Mouse (Mus musculus) urinary bladder, adult 2 months (tissue): ENCODE measurements around the gene Fcmr. TPM values are rescaled to one million over a fixed set of nuclear protein-coding genes. Genes with fewer than 3 reads are reported as not detected.

ENCODE experiments used
- DNase-seq: peaks from one replicate; pipeline ENCODE4 v3.0.0; 2022; ENCODE audit warnings: low spot score
- polyA plus RNA-seq: library from polyadenylated mRNA; depleted of rRNA; stranded (reverse); fragments of >200 nt; gene quantifications from 2 replicates; pipeline ENCODE4 v1.2.3, GENCODE M21; 2012

The Fcmr gene
- polyA plus RNA-seq, 1 experiment: 1.0 TPM

- DNase-seq: no peak
Observed at GRCm38 (mm10) chr1:130857456-130857855, 8.0 kb upstream of the Fcmr start.

DNA sequence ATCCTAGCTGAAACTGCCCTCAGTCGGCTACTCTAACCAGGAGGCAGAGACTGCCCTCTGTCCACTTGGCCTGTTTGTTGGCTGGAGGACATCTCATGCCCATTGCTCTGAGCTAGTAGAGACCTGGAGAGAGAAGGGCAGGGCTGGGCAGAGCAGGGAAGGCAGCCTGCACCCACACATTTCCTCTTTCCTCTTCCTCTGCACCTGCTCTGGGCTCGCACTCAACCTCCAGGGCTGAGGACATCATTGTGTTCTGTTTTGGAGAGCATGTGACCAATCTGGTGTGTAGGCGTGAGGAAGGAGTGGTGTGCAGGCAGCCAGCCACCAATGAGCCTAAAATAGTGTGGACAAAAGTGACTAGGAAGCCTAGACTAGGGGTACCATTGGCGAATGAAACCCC, 1.2 kb upstream of the Fcmr start:
- no peak for DNase-seq

GRCm38 (mm10) chr1:130864741-130865140, 728 bp upstream of the Fcmr start:
- DNase-seq: no peak

- DNase-seq: no peak
Observed at GRCm38 (mm10) chr1:130872912-130873311, 7.4 kb downstream of the Fcmr start.

DNA sequence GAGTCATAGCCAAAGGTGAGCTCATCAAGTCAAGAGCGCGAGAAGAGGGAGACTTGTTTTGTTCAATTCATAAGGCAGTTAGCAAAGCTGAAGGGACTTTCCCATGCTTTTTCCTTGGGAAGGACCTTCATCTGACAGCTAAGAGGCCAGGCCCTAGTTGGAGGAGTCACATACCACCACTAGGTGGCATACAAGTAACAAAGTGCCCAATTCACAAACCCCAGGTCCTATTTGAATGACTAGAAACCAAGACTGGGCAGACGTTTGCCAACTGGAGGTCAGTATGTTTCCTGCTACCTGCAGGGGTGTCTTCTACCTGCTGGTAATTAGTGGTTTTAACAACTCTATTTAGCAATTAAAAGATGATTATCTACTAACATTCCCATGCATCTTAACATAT, 9.7 kb downstream of the Fcmr start:
- DNase-seq: no peak

DNA sequence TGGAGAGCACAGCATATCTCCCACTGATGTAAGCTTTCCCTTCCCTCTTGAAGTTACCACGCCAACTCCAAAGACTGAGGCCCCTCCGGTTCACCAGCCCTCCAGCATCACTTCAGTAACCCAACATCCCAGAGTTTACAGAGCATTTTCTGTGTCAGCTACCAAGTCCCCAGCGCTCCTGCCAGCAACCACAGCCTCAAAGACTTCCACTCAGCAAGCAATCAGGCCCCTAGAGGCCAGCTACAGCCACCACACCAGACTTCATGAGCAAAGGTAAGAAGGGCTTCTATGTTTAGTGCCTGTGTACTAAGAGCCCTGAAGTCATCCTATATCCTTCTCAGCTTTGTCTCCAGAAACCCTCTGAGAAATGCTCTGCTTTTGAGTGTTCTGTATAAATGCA, 10.4 kb downstream of the Fcmr start:
- no peak for DNase-seq

GRCm38 (mm10) chr1:130876931-130877509, 11.6 kb downstream of the Fcmr start:
- no peak for DNase-seq

GRCm38 (mm10) chr1:130877889-130878614, 12.6 kb downstream of the Fcmr start:
- peak; percentile 29 for DNase-seq

GRCm38 (mm10) chr1:130879927-130880326, 14.5 kb downstream of the Fcmr start:
- DNase-seq: no peak

DNA sequence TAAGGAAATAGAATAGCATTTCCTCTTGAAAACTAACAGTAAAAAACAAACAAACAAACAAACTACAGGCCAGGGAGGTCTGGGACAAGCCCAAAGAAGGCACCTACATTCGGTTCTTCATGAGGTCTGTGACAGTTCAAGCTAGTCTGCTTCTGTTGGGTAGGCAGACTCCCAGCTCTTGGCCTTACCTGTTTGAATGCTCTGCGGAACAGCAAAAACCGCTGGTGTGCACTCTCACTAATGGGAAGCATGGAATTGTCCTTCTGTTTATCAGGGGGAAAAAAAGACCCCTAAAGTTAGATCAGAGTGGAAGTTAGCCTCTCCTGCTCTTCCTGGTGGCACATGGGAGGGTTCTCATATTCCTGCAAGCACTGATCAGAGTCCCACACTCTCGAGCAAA, 17.7 kb downstream of the Fcmr start:
- no peak for DNase-seq

GRCm38 (mm10) chr1:130887354-130887753, 21.9 kb downstream of the Fcmr start, which contains the start of gene Il24:
TSS of gene Il24 (minus strand) at chr1:130887454.
- no peak for DNase-seq

GRCm38 (mm10) chr1:130892446-130892845, 27.0 kb downstream of the Fcmr start:
- DNase-seq: no peak

DNA sequence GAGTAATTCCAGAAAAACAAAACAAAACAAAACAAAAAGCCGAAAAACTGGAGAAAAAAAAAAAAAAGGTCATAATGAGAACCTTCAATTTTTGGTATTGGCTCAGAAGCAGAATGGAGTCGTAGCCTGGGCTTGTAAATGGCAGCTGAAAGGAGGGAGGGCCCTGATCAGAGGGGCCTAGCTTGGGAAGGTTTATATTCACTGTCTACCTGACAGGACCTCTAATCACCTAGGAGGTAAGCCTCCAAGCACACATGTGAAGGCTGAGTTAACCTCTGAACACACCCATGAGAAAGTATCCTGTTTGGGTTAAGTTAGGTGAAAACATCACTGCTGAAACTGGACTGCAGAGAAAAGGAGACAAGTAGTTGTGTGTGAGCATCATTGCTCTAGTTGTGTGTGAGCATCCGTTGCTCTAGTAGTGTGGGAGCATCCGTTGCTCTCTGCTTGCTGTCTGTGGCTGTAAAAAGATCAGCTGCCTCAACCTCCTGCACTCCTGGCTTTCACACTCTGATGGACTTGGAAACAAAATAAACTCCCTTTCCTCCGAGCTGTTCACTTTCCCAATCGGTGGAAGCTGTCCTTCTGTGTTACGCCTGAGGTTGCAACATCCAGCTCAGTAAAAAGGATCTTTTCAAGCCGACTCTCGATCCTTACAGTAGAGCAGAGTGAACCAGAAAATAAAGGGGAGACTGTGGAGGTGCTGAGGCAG, 28.0 kb downstream of the Fcmr start:
- DNase-seq: no peak

- DNase-seq: no peak
Observed at GRCm38 (mm10) chr1:130894468-130894867, 29.0 kb downstream of the Fcmr start.

- no peak for DNase-seq
Observed at GRCm38 (mm10) chr1:130902505-130902904, 37.0 kb downstream of the Fcmr start.

DNA sequence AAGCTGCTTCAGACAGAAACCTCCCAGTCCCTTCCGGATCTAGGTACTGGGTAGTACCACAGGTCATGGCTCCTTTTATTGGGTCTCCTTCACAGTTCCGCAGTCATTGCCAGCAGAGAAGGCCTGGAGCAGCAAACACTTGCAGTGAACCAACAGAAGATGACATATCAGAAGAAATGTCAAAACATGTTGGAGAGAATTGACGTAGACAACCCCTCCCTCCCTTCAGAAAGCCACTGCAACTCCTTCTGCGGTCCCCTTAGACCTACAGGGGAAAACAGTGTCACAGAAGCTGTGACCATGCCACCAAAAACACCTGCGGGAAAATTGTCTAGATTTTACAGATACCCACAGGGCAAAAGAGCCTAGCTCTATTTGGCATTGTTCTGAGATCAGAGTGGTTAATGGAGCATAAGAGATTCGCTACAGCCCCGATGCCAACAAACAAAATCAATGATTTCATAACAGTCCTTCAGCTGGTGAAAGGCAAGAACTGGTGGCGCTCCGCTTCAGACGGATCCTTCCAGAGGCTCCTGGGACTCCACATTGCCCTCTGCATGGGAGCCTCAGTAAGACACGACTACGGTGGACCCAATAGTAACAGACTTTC, 46.0 kb downstream of the Fcmr start, which contains the start of gene Il20:
Gene Il20, minus strand, starts transcription at position 51 of the 610 bp plus-strand sequence.
- no peak for DNase-seq

DNA sequence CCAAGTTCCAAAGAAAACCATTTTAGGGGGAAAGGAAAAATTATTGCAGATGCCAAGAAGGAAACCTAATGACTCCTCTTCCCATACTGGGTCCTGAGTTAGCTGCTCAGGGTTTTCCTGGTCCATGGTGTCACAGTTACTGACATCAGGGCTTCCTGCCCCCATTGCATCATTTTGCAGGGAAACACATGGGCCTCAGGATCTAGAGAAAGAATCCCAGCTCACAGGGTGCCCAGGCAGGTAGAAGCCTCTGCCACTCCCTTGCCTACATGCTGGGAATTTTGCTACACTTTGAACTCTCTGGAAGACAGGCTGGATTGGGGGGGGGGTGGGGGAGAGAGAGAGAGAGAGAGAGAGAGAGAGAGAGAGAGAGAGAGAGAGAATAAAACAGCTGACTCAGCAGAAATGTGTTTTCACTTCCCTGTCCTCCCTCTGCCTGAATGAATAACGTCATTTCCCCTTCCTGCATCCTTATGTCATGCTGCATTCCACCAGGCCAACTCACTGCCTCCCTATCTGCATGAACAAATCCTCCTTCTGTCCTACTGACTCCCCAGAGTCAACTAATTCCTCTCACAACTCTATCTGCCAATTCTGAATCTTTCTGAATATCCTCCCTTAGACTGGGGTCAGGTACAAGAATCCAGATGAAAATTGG, 53.0 kb downstream of the Fcmr start:
- DNase-seq: no peak

GRCm38 (mm10) chr1:130926484-130926883, 61.0 kb downstream of the Fcmr start:
- no peak for DNase-seq
